Mouse (Mus musculus) limb, embryonic 14.5 days (tissue): ENCODE measurements around the gene Epc2. TPM values are rescaled to one million over a fixed set of nuclear protein-coding genes. Genes with fewer than 3 reads are reported as not detected.
A peak's percentile ranks its signal among the peaks of the same experiment; 100 is the strongest.

ENCODE experiments used
- ATAC-seq: fragments of 200-750 bp; cut with Nextera tagmentation; 2 replicates; pipeline ENCODE4 v1.8.0; 2017; ENCODE audit warnings: low read depth, moderate number of reproducible peaks, moderate TSS enrichment; ENCODE audit not compliant: low FRiP score
- DNase-seq: peaks from one replicate; pipeline ENCODE4 v3.0.0-alpha.2; 2015; ENCODE audit warnings: low spot score
- H3K27ac ChIP-seq: fragments of 300-500 bp; sonication (generic); replicated peaks from 2 replicates; pipeline ENCODE4 v1.5.1; 2014; ENCODE audit warnings: low read depth, mild to moderate bottlenecking, low read length, moderate library complexity, mixed read lengths
- H3K27me3 ChIP-seq: fragments of 300-500 bp; sonication (generic); 2 replicates; pipeline ENCODE4 v1.6.1; 2014; ENCODE audit warnings: low read length, mixed read lengths; ENCODE audit not compliant: control insufficient read depth, insufficient read depth
- H3K36me3 ChIP-seq: fragments of 300-500 bp; sonication (generic); 2 replicates; pipeline ENCODE4 v1.6.1; 2014; ENCODE audit warnings: mild to moderate bottlenecking, low read length, moderate library complexity, mixed read lengths; ENCODE audit not compliant: control insufficient read depth, insufficient read depth
- H3K4me1 ChIP-seq: fragments of 300-500 bp; sonication (generic); 2 replicates; pipeline ENCODE4 v1.6.1; 2014; ENCODE audit warnings: antibody characterized with exemption, low read length, mixed read lengths; ENCODE audit not compliant: control insufficient read depth, insufficient read depth
- H3K4me2 ChIP-seq: fragments of 300-500 bp; sonication (generic); replicated peaks from 2 replicates; pipeline ENCODE4 v1.6.1; 2014; ENCODE audit warnings: low read depth, mild to moderate bottlenecking, low read length, moderate library complexity; ENCODE audit not compliant: severe bottlenecking
- H3K4me3 ChIP-seq: fragments of 300-500 bp; sonication (generic); replicated peaks from 2 replicates; pipeline ENCODE4 v1.5.1; 2014; ENCODE audit warnings: low read length
- H3K9ac ChIP-seq: fragments of 300-500 bp; sonication (generic); 2 replicates; pipeline ENCODE4 v1.6.1; 2014; ENCODE audit warnings: mild to moderate bottlenecking, low read depth, low read length, moderate library complexity; ENCODE audit not compliant: severe bottlenecking
- H3K9me3 ChIP-seq: fragments of 300-500 bp; sonication (generic); 2 replicates; pipeline ENCODE4 v1.6.1; 2016; ENCODE audit warnings: low read length; ENCODE audit not compliant: control insufficient read depth
- POLR2A ChIP-seq: fragments of 200-500 bp; IDR thresholded peaks from 2 replicates; pipeline ENCODE4 v1.8.0; 2012; ENCODE audit warnings: inconsistent platforms, mild to moderate bottlenecking, moderate library complexity, borderline replicate concordance; ENCODE audit not compliant: insufficient read depth, insufficient read length; ENCODE audit errors: extremely low read depth
- WGBS: fragments of 180-500 bp; shearing (Covaris S2); extraction: QIAGEN DNeasy Blood & Tissue Kit; methylation state at CpG from one replicate; pipeline ENCODE4 v1.1.7; 2014; 5-methylcytosine and 5-hydroxymethylcytosine counted together
- polyA plus RNA-seq, 2 experiments: library from polyadenylated mRNA; depleted of rRNA in 1 of 2; stranded (reverse) in 1 of 2; unstranded in 1 of 2; fragments of >200 nt; fragmentation: Nextera tagmentation in 1 of 2; extraction: Ambion mirVana in 1 of 2; gene quantifications; 2 replicates each; pipeline versions ENCODE4 v1.2.1 to v1.2.3; 2012 to 2014

Epc2 gene
- polyA plus RNA-seq, 2 experiments: 11.5 to 17.8 TPM

GRCm38 (mm10) chr2:49452451-49453081, 1.3 kb downstream of the Epc2 start:
- ATAC-seq: peak; percentile 48
- peak overlapping the region; percentile 98 for H3K27ac ChIP-seq
- peak; percentile 91 for DNase-seq
- peak overlapping the region; percentile 90 for H3K9ac ChIP-seq
- H3K9me3 ChIP-seq: no peaks in the 10 kb centered on the region
- peak overlapping the region; percentile 76 for H3K4me3 ChIP-seq
- H3K27me3 ChIP-seq: no peaks in the 10 kb centered on the region
- no peaks in the 10 kb centered on the region for H3K36me3 ChIP-seq
- H3K4me1 ChIP-seq: peaks cover 9% of the 10 kb centered on the region; the same call in 1 of the 2 replicates
- under 1% methylated on average over 37 of the region's 37 CpGs for WGBS
- peak overlapping the region; percentile 64 for H3K4me2 ChIP-seq
- TF ChIP-seq POLR2A: no peak

DNA sequence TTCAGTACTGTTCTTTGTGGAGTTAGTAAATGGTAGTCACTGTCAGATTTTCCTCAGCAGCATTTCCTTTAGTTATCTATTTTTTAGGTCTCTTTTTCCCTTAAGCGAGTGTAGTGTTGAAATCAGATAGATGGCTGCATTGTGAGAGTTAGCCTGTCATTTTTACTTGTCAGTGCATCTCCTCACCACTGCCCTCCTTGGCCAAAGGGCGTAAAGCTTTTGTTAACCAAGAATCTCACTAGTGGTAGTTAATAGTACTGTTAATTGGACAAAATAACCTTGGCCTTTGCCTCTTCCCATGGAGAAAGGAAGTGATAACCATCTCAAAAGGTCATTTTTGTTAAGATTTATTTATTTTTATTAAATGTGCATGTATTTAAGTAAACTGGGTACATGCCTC, 6.5 kb downstream of the Epc2 start:
- no peak for DNase-seq
- Histone ChIP-seq H3K4me3 (no peak overlapping the region), H3K4me1 (0 out of 2 replicates have a peak, but pooled peaks cover 2% of the 10 kb centered on the region), H3K27me3 (no peaks in the 10 kb centered on the region), H3K36me3 (no peaks in the 10 kb centered on the region), H3K9me3 (peaks cover 6% of the 10 kb centered on the region; the same call in 1 of the 2 replicates), H3K4me2 (no peak overlapping the region), H3K9ac (no peak overlapping the region), H3K27ac (no peak overlapping the region)
- 84% methylated on average over 2 of the region's 2 CpGs for WGBS
- no peak for TF ChIP-seq POLR2A
- no peak for ATAC-seq

- H3K4me1 ChIP-seq: no peaks in the 10 kb centered on the region
- no peak overlapping the region for H3K4me2 ChIP-seq
- WGBS: 85% methylated on average over 3 of the region's 3 CpGs
- H3K9me3 ChIP-seq: peaks cover 6% of the 10 kb centered on the region; the same call in 1 of the 2 replicates
- ATAC-seq (no peak), DNase-seq (no peak)
- no peaks in the 10 kb centered on the region for H3K36me3 ChIP-seq
- H3K27ac ChIP-seq: no peak overlapping the region
- TF ChIP-seq POLR2A: no peak
- no peak overlapping the region for H3K4me3 ChIP-seq
- no peak overlapping the region for H3K9ac ChIP-seq
- no peaks in the 10 kb centered on the region for H3K27me3 ChIP-seq
Observed at GRCm38 (mm10) chr2:49465672-49466222, 14.5 kb downstream of the Epc2 start.

GRCm38 (mm10) chr2:49467038-49467437, 15.8 kb downstream of the Epc2 start:
- 85% methylated on average over 1 of the region's 1 CpGs for WGBS
- Histone ChIP-seq H3K9ac (no peak overlapping the region), H3K4me1 (0 out of 2 replicates have a peak, but pooled peaks cover 2% of the 10 kb centered on the region), H3K36me3 (no peaks in the 10 kb centered on the region), H3K27me3 (no peaks in the 10 kb centered on the region), H3K27ac (no peak overlapping the region), H3K4me3 (no peak overlapping the region), H3K9me3 (no peaks in the 10 kb centered on the region), H3K4me2 (no peak overlapping the region)
- no peak for TF ChIP-seq POLR2A
- ATAC-seq (no peak), DNase-seq (no peak)

GRCm38 (mm10) chr2:49471188-49471587, 19.9 kb downstream of the Epc2 start:
- Histone ChIP-seq H3K4me1 (0 out of 2 replicates have a peak, but pooled peaks cover 2% of the 10 kb centered on the region), H3K4me3 (no peak overlapping the region), H3K36me3 (no peaks in the 10 kb centered on the region), H3K27ac (no peak overlapping the region), H3K27me3 (no peaks in the 10 kb centered on the region), H3K9me3 (no peaks in the 10 kb centered on the region), H3K4me2 (no peak overlapping the region), H3K9ac (no peak overlapping the region)
- DNase-seq: no peak
- no peak for ATAC-seq
- 84% methylated on average over 3 of the region's 3 CpGs for WGBS
- no peak for TF ChIP-seq POLR2A
